Mouse (Mus musculus) induced T-regulatory cell, adult 2 months (primary cell): ENCODE data around the gene Csrp1.

Experiments used
- DNase-seq: peaks from one replicate; pipeline ENCODE4 v3.0.0-alpha.2; 2012; ENCODE audit warnings: low read depth

Csrp1 gene

DNA sequence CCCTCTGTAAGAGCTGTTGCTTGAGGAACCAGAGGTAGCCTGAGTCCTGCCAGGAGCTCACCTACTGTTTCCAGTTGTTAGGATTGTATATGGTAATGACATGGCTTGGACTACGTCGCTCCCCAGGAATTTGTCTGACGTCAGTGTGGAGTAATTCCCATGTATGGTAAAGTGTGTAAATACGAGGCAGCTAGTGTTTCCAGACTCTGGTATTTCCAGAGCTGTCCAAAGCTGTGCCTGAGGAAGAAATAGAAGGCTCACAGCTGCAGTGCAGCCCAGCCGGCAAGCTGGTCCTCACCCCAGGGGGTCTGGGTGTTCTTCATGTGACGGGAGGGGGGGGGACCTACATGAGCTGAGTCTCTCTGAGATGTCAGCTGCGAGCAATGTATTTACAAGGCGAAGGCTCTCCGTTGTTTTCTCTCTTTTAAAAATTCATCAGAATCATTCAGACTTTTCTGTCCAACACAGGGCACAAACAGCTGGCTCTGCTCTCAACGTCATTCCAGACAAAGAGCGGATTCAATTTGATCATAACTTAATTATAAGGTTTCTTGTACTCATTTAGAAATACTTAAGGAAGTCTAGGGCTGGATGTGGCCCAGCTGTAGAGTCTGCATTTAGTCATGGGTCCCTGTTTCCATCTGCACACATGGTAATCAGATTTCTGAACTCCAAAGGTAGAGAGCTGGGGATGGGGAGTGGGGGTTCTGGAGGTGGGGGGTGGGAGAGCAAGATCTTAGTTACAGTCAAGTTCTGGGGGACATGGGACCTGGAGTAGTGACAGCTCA lies 12.2 kb downstream of the Csrp1 start:
- DNase-seq = no peak

DNA sequence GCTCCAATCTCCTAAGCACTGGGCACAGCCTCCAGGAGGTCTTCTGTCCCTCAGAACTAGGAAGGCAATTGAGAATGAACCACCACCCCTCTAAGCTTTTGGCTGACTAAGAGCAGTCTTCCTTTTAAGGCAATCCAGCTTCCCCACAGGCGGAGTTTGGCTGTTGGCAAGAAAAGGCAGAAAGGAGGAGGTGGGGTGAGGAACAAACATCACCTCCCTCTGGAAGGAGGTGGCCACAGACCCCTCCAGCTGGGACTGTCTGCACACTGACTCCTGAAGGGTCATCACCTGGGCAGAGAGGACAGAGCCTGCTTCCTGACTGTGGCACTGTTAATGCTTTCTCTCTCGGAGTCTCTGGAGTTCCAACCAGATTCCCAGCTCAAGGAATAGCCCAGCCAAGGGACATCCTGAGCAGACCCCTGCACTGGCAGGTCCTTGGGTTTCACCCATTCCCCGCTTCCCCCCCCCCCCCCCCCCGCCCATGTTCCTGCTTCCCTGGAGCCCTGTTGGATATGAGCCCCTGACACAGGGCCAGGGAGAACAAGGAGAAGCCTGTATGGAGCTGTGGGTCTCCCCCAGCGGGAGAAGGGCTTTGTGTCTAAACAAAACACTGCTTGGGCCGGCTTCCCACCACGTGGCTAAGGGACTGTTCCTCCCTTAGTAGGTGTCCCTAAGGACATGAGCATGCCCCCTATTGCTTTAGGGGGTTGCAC lies 14.5 kb downstream of the Csrp1 start:
- DNase-seq = no peak

- no peak for DNase-seq
These were observed 15.6 kb downstream of the Csrp1 start for GRCm38 (mm10) chr1:135735460-135735859.

- no peak for DNase-seq
These were observed 25.1 kb downstream of the Csrp1 start for GRCm38 (mm10) chr1:135744987-135745386.

DNA sequence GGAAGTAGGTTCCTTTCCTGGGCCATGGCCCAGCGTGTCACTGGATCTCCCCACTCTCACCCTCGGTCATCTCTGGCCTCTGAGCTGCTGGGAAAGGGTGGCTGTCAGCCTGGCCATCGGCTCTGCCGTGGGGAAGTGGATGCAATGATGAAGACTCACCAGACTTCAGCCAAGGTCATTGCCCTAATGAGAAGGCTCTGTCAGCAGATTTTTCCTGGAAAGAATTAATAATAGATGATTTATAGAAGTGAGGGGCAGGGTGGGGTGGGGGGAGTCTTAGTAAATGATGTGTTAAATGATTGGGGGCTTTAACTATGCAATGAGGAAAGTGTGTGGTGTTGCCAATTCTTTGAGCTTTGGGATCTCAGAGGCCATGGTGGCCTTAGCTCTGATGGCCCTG lies 26.4 kb downstream of the Csrp1 start:
- no peak for DNase-seq

GRCm38 (mm10) chr1:135752737-135753348 lies 33.0 kb downstream of the Csrp1 start:
- DNase-seq = peak; percentile 95

DNA sequence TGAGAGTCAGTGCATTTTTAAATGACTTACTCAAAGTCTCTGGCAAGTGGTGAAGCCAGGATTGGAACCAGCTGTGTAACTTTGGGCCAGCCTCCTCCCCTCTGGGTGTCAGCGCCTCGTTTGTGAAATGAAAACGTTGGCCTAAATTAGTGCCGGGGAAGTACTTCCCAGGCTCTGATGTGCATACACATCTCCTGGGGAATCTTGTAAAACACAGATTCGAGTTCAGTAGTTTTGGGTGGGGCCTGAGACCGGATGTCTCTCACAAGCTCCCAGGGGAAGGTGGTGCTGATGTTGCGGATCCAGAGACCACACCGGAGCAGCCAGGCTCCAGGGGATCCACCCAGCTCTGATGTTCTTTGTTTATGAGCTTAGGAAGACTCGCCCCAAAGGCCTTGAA lies 35.4 kb downstream of the Csrp1 start:
- DNase-seq = no peak

DNA sequence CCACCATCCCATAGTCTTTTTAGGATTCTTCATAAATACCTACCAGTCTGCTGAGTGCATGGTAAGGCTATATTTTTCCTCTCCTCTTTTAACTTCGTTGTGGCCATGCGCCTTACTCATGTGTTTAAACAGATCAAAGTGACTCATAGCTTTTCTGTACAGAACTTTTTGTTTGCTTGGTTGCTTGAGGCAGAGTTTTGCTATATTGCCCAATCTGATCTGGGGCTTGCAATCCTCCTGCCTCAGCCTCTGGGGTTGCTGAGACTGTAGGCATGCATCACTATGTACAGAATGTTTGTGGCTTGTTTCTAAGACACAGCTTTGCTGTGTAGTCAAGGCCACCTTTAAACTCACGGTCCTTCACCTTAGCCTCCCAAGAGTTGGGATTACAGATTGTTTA lies 36.1 kb downstream of the Csrp1 start:
- DNase-seq = no peak

DNA sequence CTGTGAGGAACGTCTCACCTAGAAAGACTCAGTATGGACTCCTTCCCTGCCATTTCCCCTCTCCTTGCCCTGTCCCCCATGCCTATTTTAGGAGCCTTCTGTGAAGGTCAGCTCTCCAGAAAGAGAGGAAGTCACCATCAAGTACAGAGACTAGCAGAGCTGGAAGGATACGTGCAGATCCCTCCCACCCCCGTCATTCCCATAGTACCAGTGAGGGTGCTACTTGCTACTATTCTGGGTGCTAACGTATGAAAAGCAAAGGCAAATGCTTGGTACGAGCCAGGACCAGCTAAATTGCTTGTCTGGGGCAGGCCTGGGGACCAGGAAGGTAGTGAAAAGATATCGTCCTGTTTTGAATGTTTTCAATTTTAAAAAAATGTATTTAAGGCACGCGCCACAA lies 37.4 kb downstream of the Csrp1 start:
- no peak for DNase-seq

DNA sequence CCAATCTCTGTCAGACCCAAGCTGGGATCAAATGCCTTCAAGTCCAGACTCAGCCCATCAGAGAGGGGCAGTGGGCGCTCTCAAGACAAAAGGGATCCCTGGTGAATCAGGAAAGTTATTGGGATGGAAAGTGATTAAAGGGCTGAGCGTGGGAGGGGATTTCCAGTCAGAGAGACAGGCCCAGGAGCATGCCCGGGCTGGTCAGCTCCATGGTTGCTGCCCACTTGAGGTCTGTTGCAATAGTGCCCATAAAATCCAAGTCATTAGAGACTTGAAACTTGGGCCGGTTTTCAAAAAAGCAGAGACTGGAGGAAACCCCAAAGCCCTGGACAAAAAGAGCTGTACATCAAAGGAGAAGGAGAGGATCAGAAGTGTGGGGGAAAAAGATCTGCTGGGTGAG lies 39.8 kb downstream of the Csrp1 start:
- DNase-seq = no peak

- no peak for DNase-seq
These were observed 40.4 kb downstream of the Csrp1 start for GRCm38 (mm10) chr1:135760216-135760615.

GRCm38 (mm10) chr1:135761728-135762127 lies 41.9 kb downstream of the Csrp1 start:
- DNase-seq = no peak

DNA sequence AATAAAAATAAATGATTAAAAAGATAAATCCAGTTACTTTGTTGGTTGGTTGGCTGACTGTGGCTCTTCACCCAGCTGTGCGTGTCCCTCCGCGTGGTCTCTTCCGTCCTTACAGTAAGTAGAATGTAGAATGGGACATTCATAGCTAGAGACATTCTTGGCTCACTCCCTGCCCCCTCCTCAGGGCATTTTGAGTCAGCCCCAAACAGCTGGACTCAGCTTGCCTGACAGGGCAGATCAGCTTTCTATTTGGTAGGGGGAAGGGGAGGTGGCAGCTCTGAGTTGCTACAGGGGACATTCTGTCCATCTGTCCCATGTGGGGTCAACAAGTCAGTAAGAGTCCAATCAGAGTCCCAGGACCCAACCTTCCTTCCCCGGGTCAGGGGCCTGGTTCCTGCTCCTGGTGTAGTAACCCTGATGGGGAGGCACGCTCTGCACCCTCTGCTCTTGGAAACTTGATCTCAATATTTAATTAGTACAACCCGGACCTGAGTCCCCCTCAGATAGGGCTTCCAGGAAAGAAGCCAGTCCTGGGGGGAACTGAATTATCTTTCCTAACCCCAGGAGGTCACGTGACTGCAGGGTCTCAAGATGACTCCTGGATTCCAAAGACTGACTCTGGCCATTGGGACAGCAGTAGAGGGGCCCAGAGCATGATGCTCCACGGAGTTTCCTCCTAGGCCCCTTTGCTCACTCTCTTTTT lies 43.8 kb downstream of the Csrp1 start:
- no peak for DNase-seq

DNA sequence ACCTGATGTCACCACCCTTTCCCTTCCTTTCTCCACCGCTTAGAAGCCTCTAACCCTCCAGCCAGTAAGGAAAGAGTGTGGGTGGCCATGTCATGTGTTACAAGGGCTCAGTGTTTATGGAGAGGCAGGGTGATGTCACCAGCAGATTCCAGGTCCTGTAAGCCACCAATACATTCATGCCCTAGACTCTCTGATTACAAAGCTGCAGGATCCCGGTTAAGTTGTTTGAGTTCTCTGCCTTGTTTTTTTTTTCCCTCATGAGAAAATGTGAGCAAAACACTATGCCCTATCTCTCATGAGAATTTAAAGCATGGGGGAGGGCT lies 44.3 kb downstream of the Csrp1 start:
- DNase-seq = no peak

- DNase-seq = peak; percentile 57
These were observed 46.1 kb downstream of the Csrp1 start, which contains the start of gene Phlda3 for GRCm38 (mm10) chr1:135765645-135766591. Phlda3 (plus strand) TSS chr1:135766119.

- DNase-seq = no peak
These were observed 46.9 kb downstream of the Csrp1 start for GRCm38 (mm10) chr1:135766592-135767306.

- no peak for DNase-seq
These were observed 47.5 kb downstream of the Csrp1 start for GRCm38 (mm10) chr1:135767324-135767890.

DNA sequence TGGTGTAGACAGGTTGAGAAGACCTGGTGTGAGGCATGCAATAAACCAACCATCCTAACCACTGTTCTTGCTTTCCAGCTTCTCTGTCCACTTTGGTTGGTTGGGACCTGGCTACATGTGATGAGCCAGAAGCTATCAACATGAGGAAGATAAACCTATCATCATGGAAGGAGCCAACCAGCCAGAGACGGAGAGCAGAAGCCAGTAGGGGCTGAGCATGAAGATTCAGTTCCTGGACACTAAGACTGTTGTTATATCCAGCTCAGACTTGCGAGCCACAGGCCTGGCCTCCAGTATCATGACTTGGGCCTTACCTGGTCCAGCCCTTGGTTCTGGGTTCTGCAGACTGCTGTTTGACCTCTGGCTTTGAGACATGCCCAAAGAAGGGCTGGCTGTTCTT lies 48.5 kb downstream of the Csrp1 start:
- no peak for DNase-seq

DNA sequence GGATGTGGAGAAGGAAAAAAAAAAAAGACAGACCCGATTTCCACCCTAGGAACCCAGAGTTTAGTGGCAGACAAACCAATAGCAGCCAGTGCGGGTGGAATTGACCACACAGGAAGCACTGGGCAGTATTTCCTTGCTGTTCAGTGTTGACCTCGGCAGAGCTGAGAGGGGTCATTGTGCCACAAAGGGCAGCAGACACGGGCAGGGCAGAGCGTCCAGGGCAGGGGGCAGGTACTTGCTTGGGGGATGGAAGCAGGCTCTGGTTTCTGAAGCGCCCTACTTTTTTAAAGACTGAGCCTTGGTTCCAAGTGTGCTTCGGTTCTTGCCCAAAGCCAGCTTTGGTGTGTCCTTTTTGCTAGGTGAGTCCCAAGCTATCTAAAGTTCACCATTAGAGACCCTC lies 50.4 kb downstream of the Csrp1 start:
- no peak for DNase-seq

DNA sequence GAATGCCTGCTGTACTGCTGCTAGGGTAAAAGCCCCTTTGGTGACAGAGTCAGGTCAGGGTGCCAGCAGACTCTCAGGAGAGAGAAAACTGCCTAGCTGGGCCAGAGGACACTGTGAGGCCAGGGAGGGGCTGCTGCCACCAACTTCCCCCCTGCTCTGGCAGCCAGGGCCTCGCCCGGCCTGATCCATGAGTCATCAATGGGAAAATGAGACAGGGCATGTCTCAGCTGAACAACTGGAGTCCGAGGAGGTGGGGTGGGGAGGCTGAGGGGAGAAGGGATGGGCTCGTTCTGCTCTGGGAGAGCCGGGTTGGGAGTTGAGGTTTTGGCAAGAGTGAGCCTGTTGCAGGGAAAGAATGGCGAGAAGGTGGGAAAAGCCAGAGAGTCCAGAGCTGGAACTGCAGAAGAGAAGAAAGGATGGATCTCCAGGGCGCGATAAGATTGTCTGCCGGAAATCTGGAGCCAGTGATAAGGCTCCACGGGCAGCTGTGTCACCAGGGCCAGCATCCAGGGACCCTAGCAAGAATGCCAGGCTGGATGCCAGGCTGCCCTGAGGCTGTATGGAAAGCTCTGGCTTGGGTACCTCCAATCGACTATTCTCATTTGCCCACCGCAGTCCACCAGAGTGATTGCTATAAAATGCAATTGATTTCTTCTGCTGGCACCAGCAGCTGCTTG lies 51.2 kb downstream of the Csrp1 start:
- no peak for DNase-seq
